In the genomic region with DNA sequence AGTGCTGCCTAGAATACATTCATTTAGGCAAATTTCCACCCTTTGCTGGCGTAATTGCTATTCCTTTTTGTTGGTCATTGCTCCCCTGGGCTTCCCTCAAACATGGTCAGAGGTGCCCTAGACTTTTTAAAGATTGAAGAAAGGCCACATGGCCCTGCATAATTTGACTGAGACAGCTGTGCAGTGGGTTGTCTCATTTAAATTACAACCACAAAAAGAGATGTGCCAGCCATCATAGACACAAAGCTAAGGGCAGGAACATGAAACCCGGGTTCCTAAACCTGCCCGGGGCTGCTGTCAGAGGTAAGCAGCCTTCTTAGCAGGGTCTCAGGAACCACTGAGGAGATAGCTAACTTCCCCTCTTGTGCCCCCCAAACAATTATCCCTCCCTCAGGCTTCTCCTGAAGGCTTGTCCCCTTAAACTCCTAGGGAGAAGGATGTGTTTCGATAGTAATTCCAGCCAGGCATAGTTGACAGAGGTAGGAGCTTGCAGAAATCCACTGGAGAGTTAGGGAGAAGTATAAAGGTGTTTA, we compare ENCODE assay signal across 18 mouse cellular contexts. TPM values are rescaled to one million over a fixed set of nuclear protein-coding genes. Genes with fewer than 3 reads are reported as not detected.
DNase-seq lines count a peak whose midpoint lies in the region; ATAC-seq and TF ChIP-seq lines count a peak whose summit lies in the region.
"Had no signal": no experiment of that assay in that cellular context is flagged by ENCODE, and none has a peak within 500 bp of the region (broad histone marks: within the 10 kb centered on the region; RNA-seq: fewer than 3 reads in every experiment).

No protein-coding gene starts in this region.

- no peaks in the 10 kb centered on the region for H3K36me3 ChIP-seq in midbrain, embryonic 11.5 days (ENCODE audit: control insufficient read depth, insufficient read depth, low read length)
- no peaks in the 10 kb centered on the region for H3K36me3 ChIP-seq in midbrain, embryonic 14.5 days (ENCODE audit: control insufficient read depth, insufficient read depth, low read length)
- H3K36me3 ChIP-seq in embryonic facial prominence, embryonic 11.5 days (replicated peaks; ENCODE audit: control insufficient read depth, insufficient read depth, low read depth, low read length): no peaks in the 10 kb centered on the region
- H3K36me3 ChIP-seq in kidney, embryonic 15.5 days: no peaks in the 10 kb centered on the region
- H3K36me3 ChIP-seq: liver, embryonic 13.5 days had no signal

- TF ChIP-seq CTCF in gastrocnemius, adult 2 months (IDR thresholded peaks at IDR 0.05): no peak

- ATAC-seq in midbrain, embryonic 11.5 days (ENCODE audit: low FRiP score): no peak
- ATAC-seq in midbrain, embryonic 14.5 days (ENCODE audit: low FRiP score, low TSS enrichment): no peak
- no peak for ATAC-seq in embryonic facial prominence, embryonic 11.5 days (replicated peaks; ENCODE audit: insufficient number of reproducible peaks, low FRiP score, low TSS enrichment, low read depth)
- peak; percentile 37; the same call in 1 of the 2 replicates for ATAC-seq in neutrophil, adult 5-6 weeks (ENCODE audit: extremely low read depth, insufficient number of reproducible peaks, low FRiP score, poor library complexity, severe bottlenecking)
- no peak for ATAC-seq in kidney, embryonic 15.5 days (replicated peaks; ENCODE audit: low FRiP score)
- ATAC-seq: forebrain, postnatal 0 days; lung, postnatal 0 days had no signal

- H3K4me2 ChIP-seq in midbrain, embryonic 11.5 days: no peak overlapping the region
- H3K4me2 ChIP-seq in midbrain, embryonic 14.5 days (ENCODE audit: low read length): no peak overlapping the region
- H3K4me2 ChIP-seq in embryonic facial prominence, embryonic 11.5 days (ENCODE audit: low read depth, low read length): no peak overlapping the region
- H3K4me2 ChIP-seq in kidney, embryonic 15.5 days: no peak overlapping the region
- H3K4me2 ChIP-seq: liver, embryonic 13.5 days had no signal

- peak overlapping the region; percentile 79 for H3K27ac ChIP-seq in gastrocnemius, adult 2 months
- H3K27ac ChIP-seq in midbrain, embryonic 11.5 days (ENCODE audit: low read depth, low read length): no peak overlapping the region; the same call in 1 of the 2 replicates
- no peak overlapping the region for H3K27ac ChIP-seq in midbrain, embryonic 14.5 days (replicated peaks; ENCODE audit: low read depth, low read length)
- no peak overlapping the region for H3K27ac ChIP-seq in embryonic facial prominence, embryonic 11.5 days (replicated peaks; ENCODE audit: low read depth, low read length)
- no peak overlapping the region for H3K27ac ChIP-seq in kidney, embryonic 15.5 days
- H3K27ac ChIP-seq: liver, embryonic 13.5 days; stomach, postnatal 0 days had no signal

- WGBS in midbrain, embryonic 11.5 days: 29% methylated on average over 4 of the region's 4 CpGs
- 22% methylated on average over 4 of the region's 4 CpGs for WGBS in midbrain, embryonic 14.5 days
- WGBS in embryonic facial prominence, embryonic 11.5 days: 18% methylated on average over 4 of the region's 4 CpGs
- 43% methylated on average over 4 of the region's 4 CpGs for WGBS in kidney, embryonic 15.5 days

- no peak overlapping the region for H3K4me3 ChIP-seq in gastrocnemius, adult 2 months
- H3K4me3 ChIP-seq in midbrain, embryonic 11.5 days (ENCODE audit: low read depth, low read length): no peak overlapping the region
- no peak overlapping the region for H3K4me3 ChIP-seq in midbrain, embryonic 14.5 days (replicated peaks; ENCODE audit: low read depth, low read length)
- H3K4me3 ChIP-seq in embryonic facial prominence, embryonic 11.5 days (ENCODE audit: low read depth, low read length): no peak overlapping the region
- H3K4me3 ChIP-seq in kidney, embryonic 15.5 days (replicated peaks): no peak overlapping the region
- H3K4me3 ChIP-seq: liver, embryonic 13.5 days had no signal

- H3K4me1 ChIP-seq in midbrain, embryonic 11.5 days (ENCODE audit: control insufficient read depth, insufficient read depth, low read length): peaks cover 24% of the 10 kb centered on the region
- H3K4me1 ChIP-seq in midbrain, embryonic 14.5 days (ENCODE audit: control insufficient read depth, insufficient read depth, low read length): peaks cover 41% of the 10 kb centered on the region
- peaks cover 3% of the 10 kb centered on the region; the same call in 1 of the 2 replicates for H3K4me1 ChIP-seq in embryonic facial prominence, embryonic 11.5 days (ENCODE audit: control insufficient read depth, insufficient read depth, low read length)
- H3K4me1 ChIP-seq in kidney, embryonic 15.5 days: peaks cover 32% of the 10 kb centered on the region
- H3K4me1 ChIP-seq: liver, embryonic 13.5 days had no signal

- no peaks in the 10 kb centered on the region for H3K9me3 ChIP-seq in midbrain, embryonic 11.5 days (ENCODE audit: control insufficient read depth, low read length)
- H3K9me3 ChIP-seq in midbrain, embryonic 14.5 days (ENCODE audit: control insufficient read depth, low read length): no peaks in the 10 kb centered on the region
- H3K9me3 ChIP-seq in embryonic facial prominence, embryonic 11.5 days (replicated peaks; ENCODE audit: control insufficient read depth, low read length): no peaks in the 10 kb centered on the region
- no peaks in the 10 kb centered on the region for H3K9me3 ChIP-seq in kidney, embryonic 15.5 days (replicated peaks)
- H3K9me3 ChIP-seq: liver, embryonic 13.5 days had no signal

- DNase-seq in gastrocnemius, adult 2 months: no peak
- no peak for DNase-seq in gastrocnemius, postnatal 14 days
- peak; percentile 89 for DNase-seq in midbrain, embryonic 11.5 days (ENCODE audit: low spot score, missing footprints)
- no peak for DNase-seq in midbrain, embryonic 14.5 days
- no peak for DNase-seq in embryonic facial prominence, embryonic 11.5 days (ENCODE audit: low spot score)
- DNase-seq in right cerebral cortex, postnatal 4 days: no peak
- DNase-seq: adrenal gland, postnatal 14 days; cerebellum, adult 18-20 months; forebrain, postnatal 0 days; layer of hippocampus, postnatal 36 days; liver, embryonic 13.5 days; retina, postnatal 1 day; thymus, postnatal 25 days had no signal

- H3K9ac ChIP-seq in midbrain, embryonic 11.5 days (ENCODE audit: low read length): no peak overlapping the region
- no peak overlapping the region for H3K9ac ChIP-seq in midbrain, embryonic 14.5 days (replicated peaks; ENCODE audit: low read length)
- H3K9ac ChIP-seq in embryonic facial prominence, embryonic 11.5 days (replicated peaks; ENCODE audit: low read length): 0 out of 2 replicates have a peak overlapping the region, but pooled peaks have one; percentile 7
- no peak overlapping the region for H3K9ac ChIP-seq in kidney, embryonic 15.5 days
- H3K9ac ChIP-seq: forebrain, postnatal 0 days; liver, embryonic 13.5 days had no signal

- intact Hi-C loops in gastrocnemius, adult 2 months (cut with DNase I): loop anchor here (10.0 kb wide), 1 partner anchor 61 kb away; no protein-coding TSS in a partner anchor
- intact Hi-C loops in gastrocnemius, postnatal 14 days (cut with DNase I; ENCODE audit: low total_unique reads): no loop called here

- no peaks in the 10 kb centered on the region for H3K27me3 ChIP-seq in midbrain, embryonic 11.5 days (ENCODE audit: control insufficient read depth, insufficient read depth, low read length)
- H3K27me3 ChIP-seq in midbrain, embryonic 14.5 days (ENCODE audit: control insufficient read depth, insufficient read depth, low read length): no peaks in the 10 kb centered on the region
- H3K27me3 ChIP-seq in embryonic facial prominence, embryonic 11.5 days (ENCODE audit: control insufficient read depth, insufficient read depth, low read length): no peaks in the 10 kb centered on the region
- no peaks in the 10 kb centered on the region for H3K27me3 ChIP-seq in kidney, embryonic 15.5 days
- H3K27me3 ChIP-seq: liver, embryonic 13.5 days had no signal

RNA-seq across cellular contexts. Expression of a gene that starts 46.6 kb away (rescaled TPM):
- total RNA-seq in gastrocnemius, adult 2 months (2021): 10 to 100 TPM in 1 of 2 experiments, 1 to 10 TPM in 1; 9.4 to 10.3 TPM
- 10 to 100 TPM; 15.8 to 18.3 TPM for total RNA-seq in gastrocnemius, postnatal 14 days (2021)
- polyA plus RNA-seq in midbrain, embryonic 11.5 days (2014; fragmentation: Nextera tagmentation; extraction: Ambion mirVana): 73.8 and 79.2 TPM in 2 replicates
- polyA plus RNA-seq in midbrain, embryonic 14.5 days (2014; fragmentation: Nextera tagmentation; extraction: Ambion mirVana): 98.3 and 112 TPM in 2 replicates
- polyA plus RNA-seq in embryonic facial prominence, embryonic 11.5 days (2014; fragmentation: Nextera tagmentation; extraction: Ambion mirVana): 47.9 and 50.3 TPM in 2 replicates
- 184 and 198 TPM in 2 replicates for total RNA-seq in neutrophil, adult 5-6 weeks (2017)
- 22.8 and 24.1 TPM in 2 replicates for polyA plus RNA-seq in kidney, embryonic 15.5 days (2015; fragmentation: Nextera tagmentation; extraction: Ambion mirVana)
- total RNA-seq: common myeloid progenitor, adult 5-6 weeks had no signal
